Mouse (Mus musculus) CD8-positive naive resting alpha-beta T cell, adult 2 months (primary cell): Measurements from ENCODE around the gene Usp10.

ENCODE experiments used
- DNase-seq, 2 experiments: peaks; one replicate each; pipeline ENCODE4 v3.0.0; 2022; ENCODE audit warnings: low read depth in 2 of 2, low spot score in 2 of 2

Gene Usp10

DNA sequence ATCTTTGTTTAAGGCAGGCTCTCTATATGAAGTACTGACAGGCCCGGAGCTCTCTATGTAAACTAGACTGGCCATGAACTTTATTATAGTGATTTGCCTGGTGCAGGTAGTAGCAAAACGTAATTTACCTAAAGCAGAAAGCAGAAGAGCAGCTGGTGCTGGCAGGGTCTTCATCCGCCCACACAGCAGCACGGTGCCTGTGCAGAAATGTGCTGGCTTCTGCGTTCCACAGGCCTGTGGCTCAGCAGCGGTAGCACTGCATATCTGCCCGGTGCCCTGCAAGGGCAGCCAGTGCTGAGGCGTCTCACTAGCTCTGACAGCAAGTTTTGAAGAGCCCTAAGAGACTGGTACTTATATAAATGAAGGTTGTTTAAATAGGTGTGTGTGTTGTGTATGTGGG lies 45.2 kb downstream of the Usp10 start:
- no peak for DNase-seq

DNA sequence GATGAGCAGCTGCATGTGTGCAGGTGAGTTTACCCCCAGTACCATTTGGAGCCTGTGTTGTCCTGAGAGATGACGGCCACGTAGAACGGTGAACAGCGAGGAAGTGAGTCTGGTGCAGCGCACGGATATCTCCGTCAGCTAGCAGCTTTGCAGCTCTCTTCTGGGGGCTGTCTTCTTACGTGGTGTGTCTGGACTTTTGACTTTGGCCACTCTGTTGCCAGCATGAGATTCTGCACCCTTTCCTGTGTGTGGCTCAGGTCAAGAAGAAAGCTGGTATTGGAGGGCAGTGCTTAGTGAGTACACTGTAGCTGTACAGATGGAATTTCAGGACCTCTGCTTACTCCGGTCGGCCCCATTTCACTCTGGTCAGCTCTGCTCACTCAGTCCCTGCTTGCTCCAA lies 47.9 kb downstream of the Usp10 start:
- no peak for DNase-seq

- no peak for DNase-seq
These were observed 50.5 kb downstream of the Usp10 start for GRCm38 (mm10) chr8:119960531-119961104.

DNA sequence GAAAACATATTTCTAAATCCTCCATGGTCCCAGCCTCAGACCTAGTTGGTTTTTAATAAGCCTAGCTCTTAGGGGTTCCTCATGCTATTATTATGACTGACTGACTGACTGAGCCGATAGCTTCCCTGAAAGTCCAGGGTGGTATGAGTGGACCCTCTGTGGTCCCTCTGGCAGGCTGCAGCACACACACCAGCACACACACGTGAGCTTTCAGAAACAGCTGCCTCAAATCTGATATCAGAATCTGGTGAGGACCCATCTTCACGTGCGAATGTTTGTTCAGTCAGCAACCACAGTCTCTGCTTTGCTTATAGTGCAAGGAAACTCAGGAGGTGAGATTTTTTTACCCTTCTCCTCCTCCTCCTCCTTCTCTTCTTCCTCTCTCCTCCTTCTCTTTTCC lies 54.7 kb downstream of the Usp10 start:
- no peak for DNase-seq

DNA sequence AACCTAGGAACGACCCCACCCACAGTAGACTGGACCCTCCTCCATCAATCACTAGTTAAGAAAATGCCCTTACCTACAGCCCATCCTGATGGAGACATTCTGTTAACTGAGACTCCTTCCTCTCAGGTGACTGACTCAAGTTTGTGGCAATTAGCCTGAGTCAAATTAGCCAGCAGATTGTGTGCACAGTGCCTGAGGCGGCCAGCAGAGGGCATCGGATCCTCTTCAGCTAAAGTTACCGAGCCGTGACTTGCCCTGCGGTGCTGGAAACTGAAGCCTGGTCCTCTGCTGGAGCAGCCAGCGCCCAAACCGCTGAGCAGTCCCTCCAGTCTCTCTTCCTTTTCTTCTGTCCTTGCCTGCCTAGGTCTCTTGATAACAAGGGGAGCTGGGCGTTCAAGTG lies 57.3 kb downstream of the Usp10 start:
- DNase-seq: no peak

- no peak for DNase-seq
These were observed 60.0 kb downstream of the Usp10 start for GRCm38 (mm10) chr8:119970169-119970568.

DNA sequence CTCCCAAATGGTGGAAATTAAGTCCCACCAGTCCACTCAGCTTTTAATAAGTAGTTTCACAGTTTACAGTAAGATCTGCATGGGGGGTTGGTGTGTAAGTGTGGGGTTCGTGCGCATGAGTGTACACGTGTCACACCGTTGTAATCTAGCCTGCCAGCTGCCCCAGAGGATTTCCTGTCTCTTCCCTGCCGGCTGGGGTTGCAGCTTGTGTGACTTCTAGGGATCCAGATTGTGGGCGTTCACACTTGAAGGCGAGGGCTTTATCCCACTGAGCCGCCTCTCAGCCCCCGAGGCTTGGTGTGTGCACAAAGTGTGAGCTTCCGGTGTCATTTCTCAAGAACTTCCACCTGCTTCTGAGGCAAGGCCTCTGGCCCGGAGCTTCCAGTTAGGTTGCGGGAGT lies 62.4 kb downstream of the Usp10 start:
- no peak for DNase-seq

GRCm38 (mm10) chr8:119978770-119979381 lies 68.7 kb downstream of the Usp10 start:
- no peak for DNase-seq

GRCm38 (mm10) chr8:119981253-119981652 lies 71.1 kb downstream of the Usp10 start:
- DNase-seq: no peak

DNA sequence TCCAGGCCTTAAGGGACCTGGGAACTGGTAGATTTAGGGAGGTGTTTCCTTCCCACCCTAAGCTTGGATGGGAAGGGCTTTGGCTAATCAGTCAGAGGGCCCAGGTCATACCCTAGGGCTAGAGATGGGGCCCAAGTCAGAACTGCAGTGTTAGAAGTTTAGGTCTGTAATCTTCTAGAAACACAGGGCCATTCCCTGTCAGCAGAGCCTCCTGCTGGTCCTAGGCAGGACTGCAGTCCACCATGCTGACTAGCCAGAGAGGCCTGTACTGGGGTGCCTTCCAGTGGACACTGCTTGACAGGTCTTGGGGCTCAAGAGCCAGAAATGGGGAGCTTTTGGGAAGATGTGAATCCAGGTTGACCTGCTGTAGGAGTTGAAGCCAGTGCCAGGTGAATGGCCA lies 73.9 kb downstream of the Usp10 start:
- DNase-seq: no peak

DNA sequence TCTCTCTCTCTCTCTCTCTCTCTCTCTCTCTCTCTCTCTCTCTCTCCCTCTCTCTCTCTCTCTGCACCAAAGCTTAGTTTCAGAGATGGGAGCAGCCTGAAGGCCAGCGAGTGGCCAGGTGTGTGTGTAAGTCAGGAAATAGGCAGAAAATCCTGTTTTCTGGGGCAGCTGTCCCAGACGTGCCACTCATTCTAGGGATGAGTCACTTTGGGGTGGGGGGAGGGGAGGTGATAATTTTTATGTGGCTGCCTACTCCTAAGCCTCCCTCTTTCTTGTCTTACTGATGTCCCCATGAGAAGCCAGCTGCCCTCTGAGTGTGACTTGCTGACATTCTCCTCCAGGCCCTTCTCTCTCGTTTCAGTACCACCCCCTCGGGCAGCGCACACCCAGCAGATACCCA lies 76.0 kb downstream of the Usp10 start:
- no peak for DNase-seq

- DNase-seq: no peak
These were observed 77.9 kb downstream of the Usp10 start for GRCm38 (mm10) chr8:119988087-119988486.

- no peak for DNase-seq
These were observed 82.1 kb downstream of the Usp10 start, which contains the start of gene Crispld2 for GRCm38 (mm10) chr8:119992249-119992648. Crispld2 (plus strand) TSS chr8:119992438.

GRCm38 (mm10) chr8:119994114-119994513 lies 84.0 kb downstream of the Usp10 start:
- DNase-seq: no peak

DNA sequence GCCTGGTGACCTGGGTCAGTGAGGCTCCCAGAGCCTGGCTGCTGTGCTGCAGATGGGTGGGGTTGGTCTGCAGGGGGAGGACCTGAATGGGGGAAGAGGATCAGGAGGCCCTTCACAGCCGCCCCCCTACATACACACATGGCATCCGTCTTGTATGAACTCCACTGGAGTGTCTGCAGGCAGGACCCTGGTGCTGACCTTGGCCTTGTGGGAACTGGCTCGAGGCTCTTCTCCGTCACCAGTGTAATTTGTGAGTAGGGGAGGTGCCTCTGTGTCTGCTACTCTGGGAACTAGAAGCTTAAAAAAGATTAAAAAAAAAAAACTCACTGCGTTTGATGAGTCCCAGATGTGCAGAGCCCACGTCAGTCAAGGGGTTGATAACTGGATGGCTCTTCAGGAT lies 84.4 kb downstream of the Usp10 start:
- no peak for DNase-seq

DNA sequence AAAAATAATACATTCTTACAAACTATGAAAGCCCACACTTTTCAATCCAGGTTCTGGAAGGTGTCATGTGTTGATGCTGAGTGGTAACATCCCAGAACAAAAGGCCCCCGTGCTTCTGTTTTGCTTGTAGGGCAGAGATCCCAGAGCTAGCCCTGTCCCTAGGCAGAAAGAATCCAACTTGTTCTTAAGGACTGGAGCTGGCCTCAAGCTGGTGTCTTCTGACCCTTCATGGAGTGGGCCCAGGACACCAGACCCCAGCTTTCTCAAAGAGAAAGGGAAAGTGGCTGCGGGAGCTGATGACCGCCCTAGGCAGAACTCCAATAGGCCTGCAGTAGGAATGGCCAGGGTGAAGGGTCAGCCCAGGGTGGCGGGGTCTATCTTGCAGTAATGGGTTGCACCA lies 87.1 kb downstream of the Usp10 start:
- DNase-seq: no peak

DNA sequence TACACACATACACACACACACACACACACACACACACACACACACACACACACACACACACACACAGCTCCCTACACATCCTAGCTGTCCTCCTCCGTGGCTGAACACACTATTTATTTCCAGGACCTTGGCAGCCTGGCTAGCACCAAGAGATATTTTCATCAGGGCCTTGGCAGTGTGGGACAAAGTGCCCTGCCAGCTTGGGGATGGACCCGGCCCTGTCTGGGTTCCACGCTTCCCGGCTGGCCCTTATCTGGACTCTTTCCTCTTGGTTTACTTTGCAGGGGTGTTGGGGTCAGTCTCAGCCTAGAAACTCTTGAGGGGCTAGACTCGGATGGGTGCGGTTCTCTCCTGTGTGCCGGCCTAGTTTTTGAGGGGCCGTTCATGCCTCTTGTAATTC lies 90.3 kb downstream of the Usp10 start:
- no peak for DNase-seq

DNA sequence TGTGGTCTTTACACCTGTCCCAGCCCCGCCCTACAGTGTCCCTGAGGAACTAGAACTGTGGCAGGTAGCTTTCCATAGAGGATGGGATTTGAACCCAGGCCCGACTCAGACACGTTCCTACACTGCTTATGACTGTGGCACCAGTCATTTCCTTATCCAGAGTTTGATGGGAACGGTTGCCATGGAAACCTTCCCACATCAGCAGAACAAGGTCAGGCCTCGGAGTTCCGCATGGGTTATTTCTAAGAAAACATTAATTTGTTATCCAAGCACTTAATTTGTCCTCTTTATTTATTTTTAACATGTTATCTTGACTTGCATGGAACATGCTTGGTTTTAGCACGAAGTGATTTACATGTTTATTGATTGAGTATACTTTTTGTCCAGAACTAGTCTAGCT lies 91.6 kb downstream of the Usp10 start:
- DNase-seq: no peak

GRCm38 (mm10) chr8:120002348-120002747 lies 92.2 kb downstream of the Usp10 start:
- no peak for DNase-seq

DNA sequence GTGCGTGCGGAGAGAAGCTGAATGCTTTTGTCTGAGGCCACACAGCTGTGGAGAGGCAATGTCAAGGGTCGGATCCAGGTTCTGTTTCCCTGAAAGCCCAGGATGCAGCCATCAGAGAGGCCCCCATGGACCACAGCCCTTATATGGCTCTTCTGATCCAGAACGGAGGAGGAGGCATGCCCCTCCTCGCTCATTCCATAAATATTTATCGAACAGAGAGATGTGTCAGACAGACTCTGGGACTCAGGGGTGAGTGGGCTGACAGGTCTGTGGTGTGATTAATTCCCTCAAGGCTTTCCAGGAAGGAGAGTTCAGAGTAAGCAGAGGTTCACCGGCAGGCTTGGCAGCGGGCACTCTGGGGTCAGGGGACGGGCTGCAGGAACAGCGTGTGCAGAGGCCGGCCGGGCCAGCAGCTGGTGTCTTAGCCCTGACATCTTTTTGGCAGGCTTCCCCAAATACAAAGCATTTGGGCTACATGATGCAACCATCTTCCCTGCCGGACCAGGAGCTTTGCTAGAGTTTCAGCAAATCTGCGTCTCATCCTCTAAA lies 94.1 kb downstream of the Usp10 start:
- DNase-seq: no peak

- DNase-seq: no peak
These were observed 94.7 kb downstream of the Usp10 start for GRCm38 (mm10) chr8:120004705-120005381.

- no peak for DNase-seq
These were observed 96.5 kb downstream of the Usp10 start for GRCm38 (mm10) chr8:120006645-120007160.
